Mouse (Mus musculus) forebrain, embryonic 14.5 days (tissue): Measurements from ENCODE around the gene Atp8a1. TPM values are rescaled to one million over a fixed set of nuclear protein-coding genes. Genes with fewer than 3 reads are reported as not detected.

Experiments used
- ATAC-seq: fragments of 200-750 bp; cut with Nextera tagmentation; 2 replicates; pipeline ENCODE4 v1.8.0; 2017; ENCODE audit warnings: mild to moderate bottlenecking, moderate library complexity
- DNase-seq: peaks from one replicate; pipeline ENCODE4 v3.0.0-alpha.2; 2015; ENCODE audit warnings: low spot score
- H3K27ac ChIP-seq: fragments of 300-500 bp; sonication (generic); 2 replicates; pipeline ENCODE4 v1.5.1; 2014; ENCODE audit warnings: low read depth, mild to moderate bottlenecking, control low read depth, low read length, moderate library complexity
- H3K27me3 ChIP-seq: fragments of 300-500 bp; sonication (generic); replicated peaks from 2 replicates; pipeline ENCODE4 v1.6.1; 2014; ENCODE audit warnings: low read length, control low read depth, mixed read lengths; ENCODE audit not compliant: control insufficient read depth, insufficient read depth
- H3K36me3 ChIP-seq: fragments of 300-500 bp; sonication (generic); 2 replicates; pipeline ENCODE4 v1.6.1; 2014; ENCODE audit warnings: low read length, control low read depth; ENCODE audit not compliant: control insufficient read depth, insufficient read depth
- H3K4me1 ChIP-seq: fragments of 300-500 bp; sonication (generic); 2 replicates; pipeline ENCODE4 v1.6.1; 2014; ENCODE audit warnings: antibody characterized with exemption, low read length, control low read depth; ENCODE audit not compliant: control insufficient read depth, insufficient read depth
- H3K4me2 ChIP-seq: fragments of 300-500 bp; sonication (generic); 2 replicates; pipeline ENCODE4 v1.6.1; 2014; ENCODE audit warnings: mild to moderate bottlenecking, control low read depth, low read length
- H3K4me3 ChIP-seq: fragments of 300-500 bp; sonication (generic); 2 replicates; pipeline ENCODE4 v1.5.1; 2014; ENCODE audit warnings: low read depth, low read length, control low read depth
- H3K9ac ChIP-seq: fragments of 300-500 bp; sonication (generic); 2 replicates; pipeline ENCODE4 v1.6.1; 2014; ENCODE audit warnings: mild to moderate bottlenecking, low read length, control low read depth, moderate library complexity
- H3K9me3 ChIP-seq: fragments of 300-500 bp; sonication (generic); replicated peaks from 2 replicates; pipeline ENCODE4 v1.6.1; 2016; ENCODE audit warnings: low read length, control low read depth, mixed read lengths; ENCODE audit not compliant: control insufficient read depth
- WGBS: fragments of 180-500 bp; shearing (Covaris S2); extraction: QIAGEN DNeasy Blood & Tissue Kit; methylation state at CpG from one replicate; pipeline ENCODE4 v1.1.7; 2014; 5-methylcytosine and 5-hydroxymethylcytosine counted together
- polyA plus RNA-seq: library from polyadenylated mRNA; unstranded; fragments of >200 nt; fragmentation: Nextera tagmentation; extraction: Ambion mirVana; gene quantifications from 2 replicates; pipeline ENCODE4 v1.2.1, GENCODE M21; 2014

Atp8a1 gene
- polyA plus RNA-seq, 1 experiment from 2014 or later: 24.2 TPM

DNA sequence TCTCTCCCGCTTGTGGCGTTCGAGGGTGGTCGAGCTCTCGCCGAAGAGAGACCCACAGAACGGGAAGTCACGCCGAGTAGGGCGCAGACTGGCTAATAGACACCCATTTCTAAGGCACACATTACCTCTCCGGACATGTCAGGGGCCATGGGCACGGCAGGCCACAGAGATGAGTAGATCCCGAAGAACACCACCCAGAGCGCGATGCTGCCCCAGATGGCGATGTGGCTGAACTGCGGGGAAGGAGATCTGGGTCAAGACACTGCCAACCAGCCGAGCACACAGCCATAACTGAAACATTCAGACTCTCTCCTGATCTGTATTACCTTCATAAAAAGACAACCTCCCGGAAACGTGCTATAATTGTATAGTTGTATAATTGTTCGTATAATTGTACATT is 199.7 kb downstream of the Atp8a1 start:
- Histone ChIP-seq H3K4me2 (no peak overlapping the region), H3K4me1 (no peaks in the 10 kb centered on the region), H3K36me3 (peaks cover 6% of the 10 kb centered on the region; the same call in 1 of the 2 replicates), H3K27ac (no peak overlapping the region), H3K27me3 (no peaks in the 10 kb centered on the region), H3K4me3 (no peak overlapping the region), H3K9me3 (no peaks in the 10 kb centered on the region), H3K9ac (no peak overlapping the region)
- 81% methylated on average over 21 of the region's 21 CpGs for WGBS
- ATAC-seq: no peak
- no peak for DNase-seq

DNA sequence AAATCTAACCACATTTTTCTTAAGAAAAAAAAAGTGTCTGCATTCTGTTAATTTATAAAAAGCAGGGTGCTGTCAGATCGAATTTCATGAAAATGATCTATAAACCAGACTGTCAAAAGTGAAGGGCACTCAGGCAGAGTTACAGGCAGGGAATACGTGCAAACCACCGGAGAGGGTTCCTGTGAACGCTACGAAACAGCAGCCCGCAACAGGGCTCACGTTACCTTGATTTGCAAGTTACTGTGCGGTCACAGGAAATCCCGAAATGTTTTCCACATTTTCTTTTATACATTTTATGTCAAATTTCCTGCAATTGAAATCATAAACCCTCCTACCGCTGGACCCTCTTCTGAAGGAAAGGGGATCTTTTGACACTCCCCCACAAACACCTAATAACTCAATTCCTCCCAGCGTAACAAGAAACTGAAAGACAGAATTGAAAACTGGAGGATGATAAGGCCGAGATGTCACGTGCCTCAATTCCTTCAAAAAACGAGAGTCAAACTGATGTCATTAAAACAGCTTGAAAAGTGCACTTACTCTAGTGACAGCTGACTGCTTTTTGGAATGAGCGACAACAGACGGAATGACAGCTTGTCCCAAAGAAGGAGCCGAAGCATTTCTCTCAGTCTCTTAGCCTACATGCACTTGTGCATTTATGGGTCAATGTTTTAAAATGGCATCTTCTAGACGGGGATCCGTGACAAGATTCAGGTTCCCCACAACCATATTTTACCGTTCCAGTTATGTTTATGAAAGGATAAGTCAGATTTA is 200.3 kb downstream of the Atp8a1 start:
- Histone ChIP-seq H3K36me3 (peaks cover 6% of the 10 kb centered on the region; the same call in 1 of the 2 replicates), H3K27me3 (no peaks in the 10 kb centered on the region), H3K4me3 (no peak overlapping the region), H3K4me1 (no peaks in the 10 kb centered on the region), H3K27ac (no peak overlapping the region), H3K9me3 (no peaks in the 10 kb centered on the region), H3K4me2 (no peak overlapping the region), H3K9ac (no peak overlapping the region)
- ATAC-seq: no peak
- DNase-seq: no peak
- 92% methylated on average over 20 of the region's 20 CpGs for WGBS

DNA sequence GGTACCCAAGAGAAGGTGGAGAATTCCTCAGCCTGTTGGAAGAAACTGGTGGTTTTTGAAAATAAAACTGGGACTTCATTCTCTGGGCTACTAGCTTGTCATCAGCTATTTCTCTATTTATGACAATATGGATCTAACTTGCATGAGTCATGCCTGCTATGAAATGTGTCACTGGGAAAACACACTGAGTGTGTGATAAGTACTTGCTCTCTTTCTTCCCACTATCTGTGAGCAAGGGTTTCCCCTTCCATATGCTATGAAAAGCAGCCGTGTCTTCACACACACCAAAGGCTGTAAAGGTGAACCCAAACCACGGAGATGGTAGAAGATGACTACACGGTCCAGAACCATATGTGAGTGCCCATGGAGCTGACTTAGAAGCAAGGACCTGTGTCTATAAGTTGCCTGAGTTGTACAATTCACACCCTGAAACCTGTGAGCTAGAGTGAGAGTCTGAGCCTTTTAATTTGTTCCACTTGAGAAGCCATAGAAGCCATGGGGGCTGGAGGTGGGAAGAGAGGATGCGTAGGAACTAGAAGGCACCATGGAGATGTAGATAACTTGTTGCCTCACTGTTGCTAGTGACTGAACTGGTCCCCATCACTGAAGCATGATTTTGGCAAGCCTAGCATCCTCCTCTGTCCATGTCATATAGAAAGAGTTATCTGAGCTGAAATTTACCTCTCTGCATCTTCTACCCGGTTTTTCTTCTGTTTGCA is 203.5 kb downstream of the Atp8a1 start:
- Histone ChIP-seq H3K9me3 (no peaks in the 10 kb centered on the region), H3K36me3 (peaks cover 6% of the 10 kb centered on the region; the same call in 1 of the 2 replicates), H3K27me3 (no peaks in the 10 kb centered on the region), H3K9ac (no peak overlapping the region), H3K4me3 (no peak overlapping the region), H3K4me2 (no peak overlapping the region), H3K27ac (no peak overlapping the region), H3K4me1 (no peaks in the 10 kb centered on the region)
- WGBS: 92% methylated on average over 5 of the region's 5 CpGs
- DNase-seq: no peak
- no peak for ATAC-seq

DNA sequence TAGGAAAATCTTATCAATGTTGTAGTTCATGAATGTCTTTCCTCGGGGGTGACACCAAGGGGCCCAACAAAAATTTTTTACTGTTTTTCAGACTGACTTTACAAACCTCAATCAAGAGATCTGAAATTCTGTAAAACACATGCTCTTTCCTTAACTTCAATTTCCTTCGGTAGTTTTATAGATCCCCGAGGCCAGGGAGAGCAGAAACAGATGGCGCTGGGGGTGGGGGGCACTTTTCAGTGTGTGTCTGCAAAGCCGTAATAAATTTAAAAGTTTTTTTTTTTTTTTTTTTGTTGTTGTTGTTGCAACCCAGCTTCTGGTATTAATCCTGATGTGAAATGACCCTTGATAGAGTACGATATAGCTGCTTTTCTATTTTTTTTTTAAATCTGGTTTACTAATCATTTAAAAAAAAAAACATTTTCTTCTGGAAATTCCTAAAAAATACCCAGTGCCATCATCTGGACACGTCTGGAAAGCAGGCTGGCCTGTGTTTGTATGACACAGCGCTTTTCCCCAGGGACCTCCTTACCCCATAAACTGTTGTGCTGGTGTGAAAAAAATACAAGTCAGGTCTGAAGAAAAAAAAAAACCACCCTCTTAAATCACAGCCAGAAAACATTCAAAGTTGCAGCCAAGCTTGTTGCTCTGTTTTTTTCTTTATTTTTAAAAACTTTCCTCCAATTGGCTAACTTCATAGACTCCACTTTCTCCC is 205.7 kb downstream of the Atp8a1 start:
- Histone ChIP-seq H3K9ac (no peak overlapping the region), H3K27me3 (no peaks in the 10 kb centered on the region), H3K4me3 (no peak overlapping the region), H3K9me3 (no peaks in the 10 kb centered on the region), H3K4me2 (no peak overlapping the region), H3K4me1 (no peaks in the 10 kb centered on the region), H3K27ac (no peak overlapping the region), H3K36me3 (no peaks in the 10 kb centered on the region)
- ATAC-seq (no peak), DNase-seq (no peak)
- WGBS: 88% methylated on average over 8 of the region's 8 CpGs

DNA sequence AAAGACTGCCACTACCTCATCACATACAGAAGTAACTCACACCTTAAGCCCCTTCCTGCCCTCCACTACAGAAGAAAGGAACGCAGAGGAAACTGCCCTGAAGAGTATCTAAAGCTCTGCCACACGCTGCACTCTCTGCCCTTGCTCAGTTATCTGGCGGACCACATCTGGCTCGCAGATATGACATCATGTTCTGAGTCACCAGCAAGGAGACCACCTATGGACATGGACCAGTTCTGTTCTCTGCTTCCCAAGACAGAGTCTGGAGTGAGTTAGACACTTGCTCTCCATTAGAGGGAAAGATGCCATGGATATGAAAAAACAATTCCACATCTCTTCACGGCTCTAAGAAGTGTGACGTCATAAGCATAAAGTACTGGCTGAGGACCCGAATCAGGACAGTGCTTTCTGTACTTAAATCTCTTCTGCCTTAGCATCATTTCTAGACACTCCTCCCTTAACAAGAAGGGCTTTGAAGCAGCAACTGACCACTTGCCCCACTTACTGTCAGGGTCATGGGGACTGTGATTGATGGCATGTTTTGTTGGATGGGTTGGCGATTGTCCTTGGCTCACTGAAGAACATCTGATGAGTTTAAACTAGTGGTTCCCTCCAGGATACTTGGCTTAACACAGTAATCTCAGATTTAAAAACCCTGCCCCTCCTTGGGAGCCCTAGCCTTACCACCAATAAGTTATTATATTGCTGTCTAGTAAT is 206.5 kb downstream of the Atp8a1 start:
- H3K4me3 ChIP-seq: no peak overlapping the region
- H3K27ac ChIP-seq: no peak overlapping the region
- H3K27me3 ChIP-seq: no peaks in the 10 kb centered on the region
- ATAC-seq: no peak
- no peak for DNase-seq
- no peaks in the 10 kb centered on the region for H3K36me3 ChIP-seq
- H3K9ac ChIP-seq: no peak overlapping the region
- no peaks in the 10 kb centered on the region for H3K9me3 ChIP-seq
- H3K4me2 ChIP-seq: no peak overlapping the region
- no peaks in the 10 kb centered on the region for H3K4me1 ChIP-seq
- WGBS: 88% methylated on average over 8 of the region's 8 CpGs

DNA sequence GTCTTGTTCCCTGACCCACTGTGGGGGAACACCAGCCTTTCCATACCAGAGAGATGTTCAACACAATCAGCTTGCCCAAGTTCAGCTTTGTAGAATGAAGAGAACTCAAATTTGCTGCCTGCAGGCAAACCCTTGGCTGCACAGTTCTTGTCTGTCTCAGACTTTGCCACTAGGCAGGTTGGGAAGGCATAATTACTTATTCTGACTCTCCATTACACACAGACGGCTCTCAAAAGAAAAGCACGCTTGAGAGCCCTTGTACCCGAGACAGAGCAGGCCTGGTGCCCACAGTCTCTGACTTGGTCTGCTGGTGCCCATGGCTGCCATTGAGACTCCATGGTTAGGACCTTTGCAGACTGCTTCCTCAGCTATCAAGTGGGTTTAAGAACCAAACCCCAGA is 212.9 kb downstream of the Atp8a1 start:
- Histone ChIP-seq H3K4me1 (peaks cover 16% of the 10 kb centered on the region), H3K4me2 (no peak overlapping the region), H3K27ac (no peak overlapping the region), H3K9me3 (no peaks in the 10 kb centered on the region), H3K36me3 (no peaks in the 10 kb centered on the region), H3K27me3 (no peaks in the 10 kb centered on the region), H3K4me3 (no peak overlapping the region), H3K9ac (no peak overlapping the region)
- 2% methylated on average over 3 of the region's 3 CpGs for WGBS
- DNase-seq (peak; percentile 62), ATAC-seq (peak; percentile 81)

DNA sequence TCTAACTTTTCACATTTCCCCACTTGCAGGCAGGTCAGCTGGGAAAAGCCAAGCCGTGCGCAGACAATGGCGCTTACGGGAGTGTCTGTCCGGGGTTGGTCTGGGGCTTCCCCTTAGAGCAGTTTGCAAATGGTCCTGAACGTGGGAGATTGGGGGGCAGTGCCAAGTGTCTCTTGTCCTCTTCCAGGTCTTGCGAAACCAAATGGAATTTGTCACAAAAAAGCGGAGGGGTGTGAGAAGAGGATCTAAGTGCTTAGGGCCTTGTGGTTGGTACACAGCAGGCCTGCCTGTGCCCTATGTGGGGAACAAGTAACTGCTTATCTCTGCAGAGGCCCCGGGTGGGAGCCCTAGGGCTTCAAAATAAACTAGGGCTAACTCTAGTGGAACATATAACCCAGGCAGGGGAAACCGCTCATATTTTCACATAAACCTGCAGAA is 213.4 kb downstream of the Atp8a1 start:
- Histone ChIP-seq H3K4me1 (peaks cover 16% of the 10 kb centered on the region), H3K36me3 (no peaks in the 10 kb centered on the region), H3K27ac (no peak overlapping the region), H3K4me2 (peak overlapping the region; percentile 32), H3K4me3 (no peak overlapping the region), H3K9me3 (no peaks in the 10 kb centered on the region), H3K9ac (no peak overlapping the region), H3K27me3 (no peaks in the 10 kb centered on the region)
- 7% methylated on average over 10 of the region's 10 CpGs for WGBS
- ATAC-seq (peak; percentile 65), DNase-seq (no peak)

DNA sequence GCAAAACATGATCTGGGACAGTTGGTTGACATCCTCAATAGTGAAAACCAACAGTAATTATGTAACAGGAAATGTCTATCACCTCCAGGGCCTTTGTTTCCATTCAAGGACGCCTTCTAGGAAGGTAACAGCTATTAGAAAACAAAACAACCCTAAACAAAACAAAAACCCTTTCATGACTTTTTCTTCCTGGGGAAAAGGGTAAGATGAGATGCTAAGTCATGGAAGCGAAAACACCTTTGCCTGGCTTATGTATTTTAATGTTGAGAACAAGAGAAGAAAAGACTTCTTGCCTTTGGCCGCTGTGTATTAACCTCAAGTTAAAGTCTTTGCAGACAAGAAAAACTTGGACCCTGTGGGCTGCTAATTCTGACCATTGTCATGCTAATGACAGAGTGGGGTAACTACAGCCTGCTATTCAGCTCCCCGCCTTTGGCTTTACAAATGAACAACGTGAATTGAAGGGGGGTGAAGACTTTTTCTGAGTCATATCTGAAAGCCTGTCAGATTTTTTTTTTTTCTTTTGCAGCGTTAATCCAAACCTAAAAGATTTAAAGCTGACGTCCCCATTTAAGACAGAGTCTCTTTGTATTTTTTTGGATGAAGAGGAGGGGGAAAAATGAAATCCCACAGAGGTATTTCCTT is 214.0 kb downstream of the Atp8a1 start:
- no peak overlapping the region for H3K9ac ChIP-seq
- H3K27me3 ChIP-seq: no peaks in the 10 kb centered on the region
- peaks cover 16% of the 10 kb centered on the region for H3K4me1 ChIP-seq
- no peak overlapping the region for H3K4me3 ChIP-seq
- H3K36me3 ChIP-seq: no peaks in the 10 kb centered on the region
- ATAC-seq (peak; percentile 56), DNase-seq (peak; percentile 68)
- H3K9me3 ChIP-seq: no peaks in the 10 kb centered on the region
- no peak overlapping the region for H3K27ac ChIP-seq
- under 1% methylated on average over 7 of the region's 7 CpGs for WGBS
- H3K4me2 ChIP-seq: peak overlapping the region; percentile 32
